In genomic region chr10:68040394-68040793, GRCm38 (mm10) we compare ENCODE assay signal across 21 mouse cellular contexts.
A peak's percentile ranks its signal among the peaks of the same experiment; 100 is the strongest.
DNase-seq lines count a peak whose midpoint lies in the region; ATAC-seq and TF ChIP-seq lines count a peak whose summit lies in the region.
"Had no signal": no experiment of that assay in that cellular context is flagged by ENCODE, and none has a peak within 500 bp of the region (broad histone marks: within the 10 kb centered on the region; RNA-seq: fewer than 3 reads in every experiment).

No protein-coding gene starts in this region.

- 86% methylated on average over 6 of the region's 6 CpGs for WGBS in neural tube, embryonic 15.5 days

- no peak overlapping the region; the same call in 1 of the 2 replicates for H3K9ac ChIP-seq in CH12.LX (ENCODE audit: insufficient read depth, low read depth)
- H3K9ac ChIP-seq in neural tube, embryonic 15.5 days (replicated peaks) = no peak overlapping the region

- H3K4me3 ChIP-seq in CH12.LX (replicated peaks in 1 of 3; ENCODE audit: low read depth in 2 of 3, low read length in 2 of 3, poor library complexity in 1 of 3) = peak overlapping the region in 1 of 3 experiments; percentile 2
- H3K4me3 ChIP-seq in neural tube, embryonic 15.5 days (replicated peaks) = no peak overlapping the region

- no peaks in the 10 kb centered on the region for H3K27me3 ChIP-seq in CH12.LX (replicated peaks)
- H3K27me3 ChIP-seq in neural tube, embryonic 15.5 days (replicated peaks) = no peaks in the 10 kb centered on the region
- H3K27me3 ChIP-seq: Patski had no signal

- no peak for TF ChIP-seq EP300 in CH12.LX (IDR thresholded peaks at IDR 0.05; ENCODE audit: low read length)

- no peak for ATAC-seq in neural tube, embryonic 15.5 days (ENCODE audit: low FRiP score)
- ATAC-seq: Patski had no signal

- H3K36me3 ChIP-seq in CH12.LX (replicated peaks in 1 of 2; ENCODE audit: control insufficient read depth in 1 of 2, insufficient read depth in 1 of 2, low read length in 1 of 2) = no peaks in the 10 kb centered on the region
- no peaks in the 10 kb centered on the region for H3K36me3 ChIP-seq in neural tube, embryonic 15.5 days
- H3K36me3 ChIP-seq: G1E had no signal

- no peak overlapping the region for H3K27ac ChIP-seq in CH12.LX (ENCODE audit: insufficient read depth, low read depth)
- no peak overlapping the region for H3K27ac ChIP-seq in neural tube, embryonic 15.5 days (replicated peaks)

- in situ Hi-C loops in CH12.LX (cut with MboI; ENCODE audit: low pct_ligation_motif_present, low pct_unique_long_range_greater_than_20kb, low sequenced_read_pairs) = no loop called here

- no peaks in the 10 kb centered on the region for H3K9me3 ChIP-seq in CH12.LX (replicated peaks; ENCODE audit: low read length)
- no peaks in the 10 kb centered on the region for H3K9me3 ChIP-seq in neural tube, embryonic 15.5 days (replicated peaks)

- H3K4me2 ChIP-seq in CH12.LX (ENCODE audit: insufficient read depth, low read depth, poor library complexity, severe bottlenecking) = no peak overlapping the region
- no peak overlapping the region for H3K4me2 ChIP-seq in neural tube, embryonic 15.5 days

- no peaks in the 10 kb centered on the region for H3K79me2 ChIP-seq in CH12.LX (replicated peaks; ENCODE audit: control insufficient read depth, extremely low read depth, insufficient read depth, poor library complexity, severe bottlenecking)

- peak; percentile 2 for DNase-seq in heart, adult 11 months
- no peak for DNase-seq in heart, postnatal 25 days (ENCODE audit: low spot score)
- DNase-seq in A20 (ENCODE audit: low read depth, low spot score) (peak; percentile 9), CH12.LX (ENCODE audit: extremely low read depth) (no peak)
- peak; percentile 62 for DNase-seq in induced T-regulatory cell, adult 2 months (ENCODE audit: low read depth)
- no peak for DNase-seq in cerebellum, postnatal 14 days
- no peak for DNase-seq in gastrocnemius, adult 8-10 months (ENCODE audit: low spot score in 2 of 2)
- DNase-seq: adrenal gland, adult 2 months; adrenal gland, adult 8-10 months; adrenal gland, postnatal 10 days; adrenal gland, postnatal 14 days; adrenal gland, postnatal 25 days; adrenal gland, postnatal 36 days; B cell, adult 2 months; cerebellum, adult 11 months; cerebellum, adult 11-12 months; cerebellum, adult 18-20 months; cerebellum, adult 2 months had no signal

- dilution Hi-C loops in CH12.LX (cut with MboI; ENCODE audit: extremely low pct_ligation_motif_present, extremely low pct_unique_long_range_greater_than_20kb, low sequenced_read_pairs) = no loop called here

- no peak for TF ChIP-seq RAD21 in CH12.LX (IDR thresholded peaks at IDR 0.05; ENCODE audit: low read depth, low read length)

- no peak for TF ChIP-seq CTCF in CH12.LX (conservative IDR thresholded peaks at IDR 0.05 in 1 of 2, IDR thresholded peaks at IDR 0.05 in 1 of 2; ENCODE audit: low read depth in 2 of 2, low read length in 2 of 2)

- intact Hi-C loops in heart, postnatal 25 days (cut with DNase I) = loop anchor here (5.0 kb wide), 1 partner anchor 107 kb away; no protein-coding TSS in a partner anchor

- TF ChIP-seq POLR2A in CH12.LX (IDR thresholded peaks at IDR 0.05; ENCODE audit: low read depth, low read length) = no peak

- peaks cover 9 to 29% of the 10 kb centered on the region in 2 experiments; a peak in 3 of 4 replicates for H3K4me1 ChIP-seq in CH12.LX (ENCODE audit: control insufficient read depth in 1 of 2, insufficient read depth in 2 of 2)
- peaks cover 19% of the 10 kb centered on the region; the same call in 1 of the 2 replicates for H3K4me1 ChIP-seq in neural tube, embryonic 15.5 days

TF ChIP-seq in CH12.LX, 34 proteins besides CTCF, POLR2A, EP300 and RAD21:
- TF ChIP-seq NELFE (IDR thresholded peaks at IDR 0.05; ENCODE audit: low read depth, low read length) (no peak), BHLHE40 (IDR thresholded peaks at IDR 0.05; ENCODE audit: low read depth, low read length) (0 out of 2 replicates have a peak, but pooled peaks have one; percentile 46), RCOR1 (conservative IDR thresholded peaks at IDR 0.05; ENCODE audit: low read depth, low read length) (peak; percentile 4; the same call in 1 of the 2 replicates), ETS1 (conservative IDR thresholded peaks at IDR 0.05; ENCODE audit: low read depth, low read length) (no peak), ELF1 (IDR thresholded peaks at IDR 0.05; ENCODE audit: low read depth, low read length) (0 out of 2 replicates have a peak, but pooled peaks have one; percentile 3), UBTF (IDR thresholded peaks at IDR 0.05; ENCODE audit: low read depth, low read length) (no peak), MYC (IDR thresholded peaks at IDR 0.05; ENCODE audit: low read depth, low read length) (0 out of 2 replicates have a peak, but pooled peaks have one; percentile 5), IRF4 (IDR thresholded peaks at IDR 0.05; ENCODE audit: low read depth, low read length) (peak; percentile 66; the same call in 1 of the 2 replicates), MAX (IDR thresholded peaks at IDR 0.05; ENCODE audit: low read length) (0 out of 2 replicates have a peak, but pooled peaks have one; percentile 6), MAZ (IDR thresholded peaks at IDR 0.05; ENCODE audit: low read depth, low read length) (0 out of 2 replicates have a peak, but pooled peaks have one; percentile 13), CHD2 (IDR thresholded peaks at IDR 0.05; ENCODE audit: low read length) (no peak), TCF12 (IDR thresholded peaks at IDR 0.05; ENCODE audit: low read depth, low read length) (peak; percentile 72)
TF ChIP-seq in CH12.LX: peak in this region for 8.

Comparison
In these comparisons a context has a peak if more than half of its experiments do, and no peak if none do; other contexts are left out.
1. DNase-seq: peak in heart, adult 11 months (single experiment), A20 (single experiment) and induced T-regulatory cell, adult 2 months (single experiment); none in heart, postnatal 25 days (single experiment), CH12.LX (single experiment), cerebellum, postnatal 14 days (0 of 2) and gastrocnemius, adult 8-10 months (0 of 2).